Mouse (Mus musculus): ENCODE measurements around the gene H1f0.

The H1f0 gene

DNA sequence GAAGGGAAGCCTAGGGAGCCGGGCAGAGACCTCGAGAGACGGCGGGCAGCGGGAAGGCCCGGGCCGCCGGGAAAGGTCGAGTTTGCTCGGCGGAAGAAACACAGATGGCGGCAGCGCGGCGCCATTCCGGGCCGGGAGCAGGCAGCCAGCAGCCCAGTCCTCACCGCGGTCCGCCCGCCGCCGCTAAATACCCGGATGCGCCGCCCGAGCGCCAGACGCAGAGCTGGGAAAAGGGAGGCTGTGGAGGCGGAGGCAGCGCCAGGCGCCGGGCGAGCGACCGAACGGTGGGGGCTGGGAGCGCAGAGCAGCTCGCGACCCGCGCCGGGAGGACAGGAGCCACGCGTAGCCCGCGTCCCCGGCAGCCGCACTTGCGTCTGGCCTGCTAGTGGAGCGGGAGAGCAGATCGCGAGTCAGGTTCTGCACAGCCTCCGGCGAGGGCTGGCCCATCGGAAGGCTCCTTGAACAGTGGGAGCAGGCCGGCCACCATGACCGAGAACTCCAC, at the start of gene H1f0:
TSS of gene H1f0 (plus strand) at position 214 of the 502 bp plus-strand sequence.
- DNase-seq, result peak; percentile 99

DNA sequence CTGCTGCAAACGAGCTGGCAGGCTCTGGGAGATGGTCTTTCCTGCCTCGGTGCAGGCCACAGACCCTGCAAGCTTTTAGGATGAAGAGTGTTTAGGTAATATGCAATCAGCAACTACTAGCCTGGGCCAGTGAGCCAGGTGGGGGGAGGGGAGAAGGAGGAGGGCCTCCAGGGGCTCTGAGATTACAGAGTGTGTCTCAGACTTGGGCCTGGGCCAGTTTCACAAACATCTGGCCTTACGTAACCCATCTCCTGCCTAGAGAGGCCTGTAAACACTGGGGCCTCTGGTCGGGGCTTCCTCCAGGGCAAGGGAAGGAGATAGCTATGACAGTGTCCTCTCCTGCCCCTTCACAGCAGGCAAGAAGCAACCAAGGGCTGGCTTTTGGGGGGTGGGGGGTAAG, 49.4 kb upstream of the H1f0 start:
- no peak for DNase-seq

DNA sequence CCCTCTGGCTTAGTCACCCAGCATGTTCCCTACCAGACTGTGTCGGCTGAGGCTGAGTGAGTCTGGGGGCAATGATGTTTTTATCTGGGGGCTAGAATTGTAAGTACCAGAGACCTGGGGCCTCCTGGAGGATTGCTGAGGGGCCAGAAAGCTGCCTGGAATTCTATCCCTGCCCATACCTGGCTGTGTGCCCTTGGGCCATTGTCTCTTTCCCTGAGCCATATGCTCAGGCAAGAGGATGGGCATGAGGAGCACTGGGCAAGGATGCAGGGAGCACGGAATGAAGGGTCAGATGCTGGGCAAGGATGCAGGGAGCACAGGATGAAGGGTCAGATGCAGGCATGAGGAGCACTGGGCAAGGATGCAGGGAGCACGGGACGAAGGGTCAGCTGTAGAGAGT, 48.2 kb upstream of the H1f0 start:
- peak; percentile 71 to 82 for DNase-seq

DNA sequence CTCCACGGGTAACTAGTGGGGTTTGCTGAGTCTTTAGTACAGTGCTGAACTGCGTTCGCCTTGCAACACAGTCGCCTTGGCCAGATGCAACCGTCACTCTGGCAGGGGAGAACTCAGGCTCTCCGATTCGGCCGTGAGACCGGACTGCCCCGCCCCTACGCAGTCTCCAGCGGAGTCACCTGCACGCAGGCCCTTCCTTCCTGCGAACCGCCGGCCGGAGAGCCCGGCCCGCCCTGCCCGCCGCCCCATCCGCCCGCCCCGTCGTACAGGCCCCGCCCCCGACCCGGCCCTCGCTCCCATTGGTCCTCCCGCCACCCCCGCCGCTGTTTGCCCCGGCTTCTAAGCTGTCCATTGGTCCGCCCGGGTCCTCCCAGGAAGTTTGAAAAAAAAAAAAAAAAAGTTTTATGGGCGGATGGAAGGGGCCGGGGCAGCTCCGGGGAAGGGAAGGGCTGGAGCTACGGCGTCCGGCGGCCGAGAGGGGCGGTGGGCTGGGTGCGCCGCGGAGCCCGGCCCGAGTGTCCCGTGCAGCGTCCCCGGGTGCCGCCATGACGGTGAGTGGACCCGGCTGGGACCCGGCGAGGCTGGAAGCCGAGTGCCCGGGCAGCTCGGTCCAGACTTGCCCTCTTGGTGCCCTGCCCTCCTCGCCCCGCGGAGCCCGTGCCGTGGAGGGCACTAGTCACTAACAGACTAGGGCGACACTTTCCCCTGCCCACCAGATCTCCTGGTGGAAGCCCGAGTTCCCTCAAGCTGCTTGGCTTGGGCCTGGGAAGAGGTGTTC, 45.4 kb upstream of the H1f0 start:
- DNase-seq, result peak; percentile 81 to 92

DNA sequence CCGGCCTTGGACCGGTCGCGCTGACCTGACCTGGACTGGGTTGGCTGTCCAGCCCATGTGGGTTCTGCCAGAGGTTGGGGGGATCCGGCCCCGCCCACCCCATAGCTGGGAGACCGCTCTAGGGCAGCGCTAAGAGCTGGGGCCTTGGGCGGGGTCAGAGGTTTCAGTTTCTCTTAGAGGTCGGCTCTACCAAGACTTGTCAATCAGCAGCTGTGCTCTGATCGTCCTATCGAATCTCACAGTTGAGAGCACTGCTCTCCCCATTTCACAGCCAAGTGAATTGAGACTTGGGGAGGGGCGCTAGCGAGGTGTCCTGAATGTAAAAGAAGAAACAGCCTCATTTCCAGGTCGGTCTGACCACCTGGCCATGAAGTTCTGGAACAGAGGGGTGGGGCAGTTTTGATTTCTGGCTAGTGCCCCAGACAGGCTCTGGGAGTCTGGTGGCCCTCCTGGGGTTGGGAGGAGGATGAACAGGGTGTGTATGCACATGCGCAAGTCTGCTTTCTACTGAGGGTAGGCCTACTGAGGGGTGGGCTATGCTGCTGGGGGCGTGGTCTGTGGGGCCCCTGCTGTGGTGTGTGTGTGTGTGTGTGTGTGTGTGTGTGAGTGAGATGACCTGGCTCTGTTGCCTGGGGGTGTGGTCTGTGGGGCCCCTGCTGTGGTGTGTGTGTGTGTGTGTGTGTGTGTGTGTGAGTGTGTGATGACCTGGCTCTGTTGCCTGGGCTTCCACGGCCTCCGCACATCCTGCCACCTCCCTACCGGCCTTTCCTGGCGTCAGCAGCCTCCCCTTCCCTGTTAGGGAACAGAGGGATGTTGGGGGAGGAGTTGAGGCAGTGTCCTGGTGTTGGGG, 44.6 kb upstream of the H1f0 start:
- DNase-seq, result peak in 1 of 2 experiments; percentile 55

DNA sequence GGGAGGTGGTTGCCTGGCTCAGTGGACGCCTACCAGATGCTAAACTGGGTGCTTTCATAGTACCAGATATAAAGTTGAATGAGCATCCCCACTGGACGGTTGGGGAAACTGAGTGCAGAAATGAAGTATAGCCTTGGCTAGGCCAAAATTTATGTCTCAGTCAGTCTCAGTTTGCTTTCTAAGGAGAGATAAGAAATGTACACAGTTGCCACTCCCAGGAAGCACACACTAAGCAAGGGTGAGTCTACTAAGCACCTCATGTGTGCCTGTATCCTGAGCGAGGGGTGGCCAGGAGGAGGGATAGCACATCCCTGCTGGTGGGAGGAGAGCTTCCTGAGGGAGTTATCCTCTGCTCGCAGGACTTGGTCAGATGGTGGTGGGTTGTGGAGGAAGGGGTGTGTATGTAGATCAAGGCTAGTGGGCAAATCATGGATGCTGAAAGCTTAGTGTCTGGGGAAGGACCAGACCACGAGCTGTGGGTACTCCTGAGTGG, 43.9 kb upstream of the H1f0 start:
- DNase-seq, result no peak

DNA sequence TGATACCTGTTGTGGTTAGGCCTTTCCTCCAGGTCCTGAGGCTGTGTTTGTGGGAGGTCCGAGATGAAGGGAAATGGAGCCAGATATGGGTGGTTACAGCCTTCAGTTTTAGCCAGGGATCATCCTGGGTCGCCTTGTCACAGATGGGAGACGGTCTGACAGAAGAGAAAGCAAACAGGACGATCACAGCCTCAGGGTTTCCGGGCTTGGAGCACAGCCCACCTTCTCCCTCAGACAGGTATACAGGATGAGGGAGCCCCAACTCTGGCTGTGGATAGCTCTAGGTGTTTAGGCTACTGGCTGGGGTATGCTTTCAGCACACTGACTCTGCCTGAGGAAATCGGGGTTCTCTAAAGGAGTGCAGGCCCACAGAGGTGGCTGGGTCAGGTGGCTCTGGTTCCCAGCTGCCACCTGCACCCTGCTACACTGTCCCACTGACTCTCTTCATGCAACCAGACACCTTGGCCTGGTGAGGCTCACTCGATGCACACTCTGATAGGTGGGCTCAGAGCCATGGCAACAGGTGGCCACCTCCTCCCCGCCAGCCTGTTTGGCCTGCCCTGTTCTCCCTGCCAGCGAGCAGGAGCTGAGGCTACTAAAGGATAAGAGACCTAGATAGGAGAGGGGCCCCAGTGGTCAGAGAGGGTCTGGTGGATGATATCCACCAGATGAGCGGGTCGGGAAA, 41.6 kb upstream of the H1f0 start:
- DNase-seq, result peak; percentile 85 to 86

DNA sequence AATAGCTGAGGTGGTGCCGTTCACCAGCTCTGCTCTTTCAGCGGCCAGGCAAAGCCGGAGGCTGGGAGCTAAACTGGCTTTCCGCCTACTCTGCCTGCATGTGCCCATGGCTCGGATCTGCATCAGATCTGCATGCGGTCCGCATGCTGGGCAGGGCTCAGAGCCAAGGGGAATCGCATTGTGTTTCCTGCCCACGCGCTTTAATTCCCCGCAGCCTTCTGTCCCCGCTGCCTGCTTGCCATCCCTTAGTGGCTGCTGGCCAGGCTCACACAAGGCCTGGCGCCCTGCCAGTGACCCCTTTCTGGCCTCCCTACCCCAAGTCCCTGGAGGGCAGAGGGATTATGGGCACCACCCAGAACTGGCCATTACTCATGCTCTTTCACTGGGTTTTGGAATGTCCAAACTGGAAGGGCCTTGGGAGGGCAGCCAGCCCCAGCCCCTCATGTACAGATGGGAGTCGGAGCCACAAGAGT, 39.7 kb upstream of the H1f0 start:
- peak; percentile 100 for DNase-seq

DNA sequence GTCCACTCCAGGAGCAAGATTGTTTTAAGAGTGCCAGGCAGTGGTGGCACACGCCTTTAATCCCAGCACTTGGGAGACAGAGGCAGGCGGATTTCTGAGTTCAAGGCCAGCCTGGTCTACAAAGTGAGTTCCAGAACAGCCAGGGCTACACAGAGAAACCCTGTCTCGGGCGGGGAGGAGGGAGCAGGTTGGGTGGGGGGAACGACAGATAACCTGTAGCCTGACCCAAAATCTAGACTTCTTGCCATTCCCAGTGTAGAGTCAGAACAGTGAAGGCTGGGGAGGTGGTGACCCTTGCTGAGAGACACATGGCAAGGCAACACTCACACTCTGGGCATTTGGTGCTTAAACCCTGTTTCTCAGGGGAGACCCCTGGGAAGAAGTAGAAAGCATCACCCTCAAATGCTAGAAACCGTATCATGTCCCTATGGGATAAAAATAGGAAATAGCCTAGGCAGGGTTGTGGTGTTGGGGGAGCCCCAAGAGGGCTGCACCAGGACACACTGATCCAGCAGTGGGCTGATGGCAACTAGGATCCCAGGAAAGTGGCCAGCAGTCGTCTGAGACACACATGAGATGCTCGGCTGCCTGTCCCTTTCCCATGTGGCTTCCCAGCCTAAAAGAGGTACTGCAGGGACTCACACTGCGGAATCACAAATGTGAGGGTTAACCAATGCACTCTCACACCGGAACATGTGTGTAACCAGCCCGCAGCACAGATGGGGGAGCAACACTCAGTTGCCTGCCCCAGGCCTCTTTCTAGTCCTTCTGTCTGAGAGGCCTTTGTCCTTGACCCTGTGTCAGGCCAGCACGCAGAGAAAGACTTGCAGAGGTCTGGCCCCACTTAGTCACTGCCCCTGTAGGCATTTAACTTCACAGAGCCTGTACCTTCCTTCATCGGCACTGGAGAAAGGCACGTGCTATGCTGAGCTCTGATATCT, 38.8 kb upstream of the H1f0 start:
- DNase-seq, result peak in 1 of 2 experiments; percentile 35

DNA sequence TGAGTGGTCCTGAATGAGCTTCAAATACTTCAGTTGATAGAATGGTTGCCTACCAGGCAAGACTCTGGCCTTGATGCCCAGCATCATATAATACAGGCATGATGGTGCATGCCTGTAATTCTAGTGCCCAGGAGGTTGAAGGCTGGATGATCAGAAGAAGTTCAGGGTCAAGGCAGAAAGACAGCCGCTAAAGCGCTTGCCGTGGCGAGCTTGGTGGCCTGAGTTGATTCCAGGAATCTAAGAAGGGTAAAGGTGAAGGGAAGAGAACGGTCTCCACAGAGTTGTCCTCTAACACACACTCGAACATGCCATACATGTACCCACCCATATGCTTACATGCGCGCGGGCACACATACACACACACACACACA, 38.2 kb upstream of the H1f0 start:
- no peak for DNase-seq

DNA sequence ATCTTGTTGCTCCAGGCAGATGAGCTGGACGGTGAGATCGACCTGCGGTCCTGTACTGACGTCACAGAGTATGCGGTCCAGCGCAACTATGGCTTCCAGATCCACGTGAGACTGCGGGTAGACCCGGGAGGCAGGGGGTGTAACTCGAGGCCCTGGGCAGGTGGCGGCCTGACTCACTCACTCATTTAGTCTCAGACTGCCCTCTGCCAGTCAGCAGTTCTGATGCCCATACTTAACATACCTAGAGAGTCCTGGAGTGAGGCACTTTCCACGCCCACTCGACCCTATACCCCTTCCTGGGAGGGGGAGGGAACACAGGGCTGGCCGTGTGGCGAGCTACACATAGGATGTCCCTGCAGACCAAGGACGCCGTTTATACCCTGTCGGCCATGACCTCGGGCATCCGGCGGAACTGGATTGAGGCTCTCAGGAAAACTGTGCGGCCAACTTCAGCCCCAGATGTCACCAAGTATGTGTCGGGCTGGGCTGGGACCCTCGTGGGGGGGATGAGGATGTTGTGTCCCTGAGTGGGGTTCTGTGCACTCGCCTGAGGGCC, 37.2 kb upstream of the H1f0 start:
- DNase-seq, result no peak

DNA sequence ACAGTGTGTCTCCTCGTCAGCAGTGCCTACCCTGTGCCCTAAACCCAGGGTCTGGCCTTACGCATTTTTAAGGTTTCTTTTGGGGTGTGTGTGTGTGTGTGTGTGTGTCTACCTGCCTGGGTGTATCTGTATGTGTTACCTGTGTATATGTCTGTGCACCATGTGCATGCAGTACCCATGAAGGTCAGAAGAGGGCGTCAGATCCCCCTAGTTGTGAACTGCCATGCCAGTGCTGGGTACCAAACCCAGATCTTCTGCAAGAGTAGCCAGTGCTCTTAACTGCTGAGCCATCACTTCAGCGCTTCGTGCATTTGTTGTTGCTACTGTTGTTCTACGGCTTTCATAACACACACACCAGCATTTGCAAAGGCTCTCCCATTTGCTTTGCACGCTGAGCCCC, 36.0 kb upstream of the H1f0 start:
- no peak for DNase-seq

DNA sequence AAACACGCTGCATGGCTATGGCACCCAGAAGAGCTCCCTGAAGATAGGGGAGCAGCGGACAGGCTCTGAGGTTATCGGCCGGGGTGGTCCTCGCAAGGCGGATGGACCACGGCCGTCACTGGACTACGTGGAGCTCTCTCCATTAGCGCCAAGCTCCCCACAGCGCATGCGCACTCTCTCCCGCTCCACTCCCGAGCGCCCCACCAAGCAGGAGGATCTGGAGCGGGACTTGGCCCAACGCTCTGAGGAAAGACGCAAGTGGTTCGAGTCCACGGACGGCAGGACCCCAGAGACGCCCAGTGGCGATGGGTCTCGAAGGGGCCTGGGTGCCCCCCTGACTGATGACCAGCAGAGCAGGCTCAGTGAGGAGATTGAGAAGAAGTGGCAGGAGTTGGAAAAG, 35.3 kb upstream of the H1f0 start:
- DNase-seq, result no peak

DNA sequence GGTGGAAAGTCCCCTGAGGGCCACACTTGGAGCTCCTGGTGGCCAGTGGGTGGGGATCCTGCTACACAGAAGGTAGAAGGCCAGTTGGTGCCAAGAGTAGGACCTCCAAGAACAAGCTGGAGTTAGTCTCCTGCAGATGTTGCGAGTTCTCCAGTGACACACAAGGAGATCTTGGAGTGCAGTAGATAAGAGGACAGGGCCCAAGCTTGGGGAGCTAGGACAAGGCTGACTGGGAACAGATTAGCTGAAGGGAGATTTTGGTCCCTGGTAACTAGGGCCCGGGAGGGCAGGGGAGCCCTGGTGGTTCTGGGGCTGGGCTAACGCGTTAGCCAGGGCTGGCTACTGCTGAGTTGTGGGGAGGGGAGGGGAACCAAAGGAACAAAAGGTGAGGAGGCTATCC, 32.3 kb upstream of the H1f0 start:
- no peak for DNase-seq

DNA sequence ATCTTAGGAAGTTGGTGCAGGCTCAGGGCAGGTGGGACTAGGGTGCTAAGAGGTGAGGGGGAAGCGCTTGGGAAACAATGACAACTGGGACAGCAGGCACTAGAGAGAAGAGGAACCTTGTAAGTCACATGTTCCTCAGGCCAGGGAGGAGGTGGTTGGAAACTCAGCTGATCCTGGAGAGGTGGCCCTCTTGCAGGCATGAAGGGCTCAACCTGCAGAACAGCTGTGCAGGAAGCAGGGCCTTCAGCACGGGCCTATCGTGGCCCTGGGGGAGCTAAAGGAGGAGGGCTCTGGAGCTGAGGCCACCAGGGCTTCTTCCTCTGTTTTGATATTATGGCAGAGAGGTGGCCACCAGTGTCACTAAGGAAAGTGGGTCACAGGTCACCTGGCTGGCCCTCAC, 31.6 kb upstream of the H1f0 start:
- DNase-seq, result no peak

DNA sequence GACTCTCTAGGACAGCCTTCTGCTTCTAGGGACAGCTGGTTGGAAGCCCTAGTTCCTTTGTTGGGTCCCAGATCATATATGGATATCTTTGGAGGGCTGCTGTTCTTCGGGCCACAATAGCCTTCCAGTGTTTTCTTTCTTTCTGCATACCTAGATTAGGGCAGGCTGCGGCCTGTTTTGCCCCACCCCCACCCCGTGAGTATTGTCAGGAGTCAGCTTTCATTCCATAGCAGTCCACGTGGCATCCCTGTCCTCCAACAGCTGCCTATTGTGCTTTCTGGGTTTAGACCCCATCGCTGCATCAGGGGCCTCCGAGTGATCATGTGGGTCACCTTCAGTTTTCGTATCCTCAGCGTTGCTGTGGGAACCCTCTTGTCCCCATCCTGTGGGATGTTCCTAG, 29.9 kb upstream of the H1f0 start:
- DNase-seq, result no peak

DNA sequence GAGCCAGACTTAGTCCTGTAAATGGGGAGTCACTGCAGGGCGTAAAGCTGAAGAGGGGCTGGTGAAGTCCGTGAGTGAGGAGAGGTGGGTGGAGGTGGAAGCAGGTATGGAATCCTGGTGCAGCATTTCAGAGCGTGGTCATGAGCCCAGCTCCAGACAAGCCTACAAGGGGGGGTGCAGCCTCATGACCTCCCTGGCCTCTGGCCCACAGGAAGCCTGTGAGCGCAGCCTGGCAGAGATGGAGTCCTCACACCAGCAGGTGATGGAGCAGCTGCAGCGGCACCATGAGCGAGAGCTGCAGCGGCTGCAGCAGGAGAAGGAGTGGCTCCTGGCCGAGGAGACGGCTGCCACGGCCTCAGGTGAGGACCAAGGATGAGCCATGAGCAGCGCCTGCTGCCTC, 28.7 kb upstream of the H1f0 start:
- DNase-seq, result peak; percentile 59 to 61

DNA sequence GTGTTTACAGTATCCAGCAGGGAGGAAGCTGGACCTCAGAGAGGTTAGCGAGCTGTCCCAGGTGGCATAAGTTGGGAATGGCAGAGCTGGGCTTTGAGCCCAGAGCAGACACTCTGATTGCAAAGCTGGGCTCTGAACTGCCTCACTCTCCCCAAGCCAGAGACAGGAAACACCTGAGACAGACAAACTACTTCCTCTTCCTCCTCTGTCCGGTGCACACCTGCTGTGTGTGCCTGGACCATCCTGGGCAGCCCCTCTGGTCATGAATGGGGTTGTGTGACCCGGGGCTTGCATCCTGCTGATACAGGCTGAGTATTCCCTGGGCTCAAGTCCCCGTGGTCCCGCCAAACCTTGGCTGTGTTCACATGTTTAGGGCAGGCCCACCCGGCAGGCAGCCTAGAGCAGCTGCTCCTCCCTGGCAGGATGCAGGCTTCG, 27.9 kb upstream of the H1f0 start:
- peak; percentile 67 to 73 for DNase-seq

DNA sequence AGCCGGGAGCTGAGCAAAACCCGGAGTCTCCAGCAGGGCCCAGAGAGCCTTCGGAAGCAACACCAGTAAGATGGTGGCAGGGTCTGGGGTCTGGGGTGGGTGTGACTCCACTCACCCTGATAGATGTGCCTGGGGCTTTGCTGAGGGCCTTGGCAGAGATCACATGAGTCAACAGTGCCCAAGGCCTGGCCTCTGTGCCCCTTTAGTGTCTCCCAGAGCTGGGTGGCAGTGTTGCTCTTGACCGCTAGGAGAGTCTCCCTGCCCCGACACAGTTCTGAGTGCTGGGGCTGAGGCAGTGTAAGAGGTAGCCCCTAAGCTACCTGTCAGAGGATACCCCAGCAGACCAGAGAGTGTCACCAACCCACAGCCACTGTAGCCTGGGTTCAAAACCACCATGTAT, 26.7 kb upstream of the H1f0 start:
- no peak for DNase-seq

DNA sequence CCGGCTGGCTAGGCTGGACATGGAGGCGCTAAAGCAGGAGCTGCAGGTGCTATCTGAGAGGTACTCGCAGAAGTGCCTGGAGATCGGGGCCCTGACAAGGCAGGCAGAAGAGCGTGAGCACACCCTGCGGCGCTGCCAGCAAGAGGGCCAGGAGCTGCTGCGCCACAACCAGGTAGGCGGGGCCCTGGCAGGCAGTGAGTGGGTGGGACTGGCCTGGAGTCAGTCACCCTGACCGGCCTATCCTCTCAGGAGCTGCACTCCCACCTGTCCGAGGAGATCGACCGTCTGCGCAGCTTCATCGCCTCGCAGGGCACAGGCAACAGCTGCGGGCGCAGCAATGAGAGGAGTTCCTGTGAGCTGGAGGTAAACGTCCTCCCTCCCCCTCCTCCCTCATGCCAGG, 26.2 kb upstream of the H1f0 start:
- peak; percentile 68 to 75 for DNase-seq

DNA sequence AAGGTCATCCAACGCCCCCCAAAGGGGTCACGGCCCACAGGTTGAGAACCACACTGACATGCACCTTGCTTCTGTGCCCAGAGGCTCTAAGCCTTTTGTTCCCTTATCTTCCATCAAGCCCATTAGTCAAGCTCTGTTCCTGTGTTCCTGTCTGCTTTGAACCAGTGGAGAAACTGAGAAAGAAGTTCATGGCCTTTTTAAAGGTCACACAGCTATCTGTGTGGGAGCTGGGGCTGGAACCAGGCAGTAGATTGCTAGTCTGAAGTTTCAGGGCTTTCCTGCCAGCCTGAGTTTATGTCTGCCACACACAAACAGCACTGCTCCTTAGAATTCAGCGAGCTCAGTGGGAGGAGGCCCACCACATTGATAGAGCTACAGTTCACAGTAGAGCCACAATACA, 25.2 kb upstream of the H1f0 start:
- DNase-seq, result no peak

DNA sequence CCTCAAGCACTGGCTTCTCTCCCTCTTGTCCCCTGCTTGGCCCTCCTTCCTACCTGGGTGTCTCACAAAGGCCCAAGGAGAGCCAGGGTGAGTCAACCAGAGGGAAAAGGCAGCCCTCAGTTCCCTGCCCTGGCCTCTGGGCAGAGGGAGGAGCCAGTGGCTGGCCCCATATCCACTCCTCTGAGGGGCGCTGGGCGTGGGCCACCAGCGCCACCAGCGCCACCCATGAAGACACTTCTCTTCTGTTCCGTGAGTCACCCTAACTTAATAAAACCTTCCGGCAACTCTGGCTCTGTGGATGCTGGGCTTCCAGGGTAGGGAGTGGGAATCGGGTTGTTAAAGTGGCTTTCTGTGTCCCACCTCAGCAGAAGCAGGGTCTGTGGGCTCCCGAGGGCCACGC, 22.7 kb upstream of the H1f0 start:
- no peak for DNase-seq

Measured in cerebellum, postnatal 25 days (tissue).